Mouse (Mus musculus) CD4-positive helper T cell, adult 2 months (primary cell): Measurements from ENCODE around the gene Arfgap1.

ENCODE experiments used
- DNase-seq: peaks from one replicate; pipeline ENCODE4 v3.0.0-alpha.2; 2012; ENCODE audit warnings: low read depth, missing footprints, low spot score

Gene Arfgap1

GRCm38 (mm10) chr2:180985635-180986034 lies 18.6 kb downstream of the Arfgap1 start:
- no peak for DNase-seq

- DNase-seq = no peak
Observed at GRCm38 (mm10) chr2:180986449-180986848, 19.4 kb downstream of the Arfgap1 start, which contains the start of gene Col20a1. Col20a1 (plus strand) TSS chr2:180986535.

- DNase-seq = no peak
Observed at GRCm38 (mm10) chr2:180987001-180987400, 20.0 kb downstream of the Arfgap1 start.

GRCm38 (mm10) chr2:180987432-180988030 lies 20.5 kb downstream of the Arfgap1 start:
- no peak for DNase-seq

- DNase-seq = no peak
Observed at GRCm38 (mm10) chr2:180988347-180988913, 21.4 kb downstream of the Arfgap1 start.

- no peak for DNase-seq
Observed at GRCm38 (mm10) chr2:180988948-180989347, 21.9 kb downstream of the Arfgap1 start.

- DNase-seq = no peak
Observed at GRCm38 (mm10) chr2:180990347-180990746, 23.3 kb downstream of the Arfgap1 start.

- DNase-seq = no peak
Observed at GRCm38 (mm10) chr2:180994360-180994759, 27.3 kb downstream of the Arfgap1 start.

- no peak for DNase-seq
Observed at GRCm38 (mm10) chr2:180995457-180995856, 28.4 kb downstream of the Arfgap1 start.

GRCm38 (mm10) chr2:180996436-180996835 lies 29.4 kb downstream of the Arfgap1 start:
- peak; percentile 42 for DNase-seq

GRCm38 (mm10) chr2:180996905-180997304 lies 29.9 kb downstream of the Arfgap1 start:
- no peak for DNase-seq

- no peak for DNase-seq
Observed at GRCm38 (mm10) chr2:181007054-181007453, 40.0 kb downstream of the Arfgap1 start.

- no peak for DNase-seq
Observed at GRCm38 (mm10) chr2:181008339-181008738, 41.3 kb downstream of the Arfgap1 start.

GRCm38 (mm10) chr2:181031406-181031934 lies 64.4 kb downstream of the Arfgap1 start:
- no peak for DNase-seq
